Comparison of ENCODE assay signal across 13 mouse cellular contexts in genomic region chr5:129256136-129256535, GRCm38 (mm10).
DNase-seq lines count a peak whose midpoint lies in the region; ATAC-seq lines count a peak whose summit lies in the region.
"Had no signal": no experiment of that assay in that cellular context is flagged by ENCODE, and none has a peak within 500 bp of the region (broad histone marks: within the 10 kb centered on the region; RNA-seq: fewer than 3 reads in every experiment).

No protein-coding gene starts in this region.

- H3K9ac ChIP-seq in hindbrain, embryonic 13.5 days, result no peak overlapping the region
- no peak overlapping the region for H3K9ac ChIP-seq in hindbrain, embryonic 12.5 days

- H3K27ac ChIP-seq in hindbrain, embryonic 13.5 days, result no peak overlapping the region
- H3K27ac ChIP-seq in hindbrain, embryonic 12.5 days, result no peak overlapping the region

- H3K9me3 ChIP-seq in hindbrain, embryonic 13.5 days, result no peaks in the 10 kb centered on the region
- no peaks in the 10 kb centered on the region for H3K9me3 ChIP-seq in hindbrain, embryonic 12.5 days (replicated peaks)

- intact Hi-C loops in left cerebral cortex, postnatal 4 days (cut with DNase I), result no loop called here

- no peak overlapping the region for H3K4me2 ChIP-seq in hindbrain, embryonic 13.5 days
- H3K4me2 ChIP-seq in hindbrain, embryonic 12.5 days (replicated peaks), result no peak overlapping the region

- ATAC-seq in hindbrain, embryonic 13.5 days (ENCODE audit: low FRiP score), result peak; percentile 43; the same call in 1 of the 2 replicates
- ATAC-seq in hindbrain, embryonic 12.5 days (ENCODE audit: low FRiP score), result no peak

- no peak overlapping the region for H3K4me3 ChIP-seq in hindbrain, embryonic 13.5 days
- no peak overlapping the region for H3K4me3 ChIP-seq in hindbrain, embryonic 12.5 days
- H3K4me3 ChIP-seq: myocyte had no signal

- peak; percentile 62 for DNase-seq in left cerebral cortex, postnatal 4 days
- DNase-seq in left cerebral cortex, adult 11 months (ENCODE audit: low spot score), result no peak
- peak; percentile 93 for DNase-seq in brain, adult 2 months (ENCODE audit: low read depth, low spot score)
- DNase-seq in cerebellum, adult 9-10 months, result peak; percentile 92
- no peak for DNase-seq in right cerebral cortex, postnatal 4 days
- DNase-seq in spleen, postnatal 10 days (ENCODE audit: low spot score in 2 of 2), result no peak
- DNase-seq: adrenal gland, postnatal 10 days; gastrocnemius, postnatal 10 days; lung, postnatal 14 days; thymus, postnatal 4 days had no signal

- H3K27me3 ChIP-seq in hindbrain, embryonic 13.5 days, result no peaks in the 10 kb centered on the region
- no peaks in the 10 kb centered on the region for H3K27me3 ChIP-seq in hindbrain, embryonic 12.5 days

- peaks cover 5% of the 10 kb centered on the region for H3K4me1 ChIP-seq in hindbrain, embryonic 13.5 days (replicated peaks)
- peaks cover 10% of the 10 kb centered on the region for H3K4me1 ChIP-seq in hindbrain, embryonic 12.5 days

- no peaks in the 10 kb centered on the region for H3K36me3 ChIP-seq in hindbrain, embryonic 13.5 days
- no peaks in the 10 kb centered on the region for H3K36me3 ChIP-seq in hindbrain, embryonic 12.5 days

- WGBS in hindbrain, embryonic 13.5 days, result 60% methylated on average over 9 of the region's 9 CpGs
- WGBS in hindbrain, embryonic 12.5 days, result 77% methylated on average over 9 of the region's 9 CpGs

Comparison
In these comparisons a context has a peak if more than half of its experiments do, and no peak if none do; other contexts are left out.
1. DNase-seq: peak in left cerebral cortex, postnatal 4 days (single experiment), brain, adult 2 months (single experiment) and cerebellum, adult 9-10 months (single experiment); none in left cerebral cortex, adult 11 months (single experiment), right cerebral cortex, postnatal 4 days (single experiment) and spleen, postnatal 10 days (0 of 2).